Comparison of ENCODE assay signal across 8 mouse cellular contexts in the genomic region with DNA sequence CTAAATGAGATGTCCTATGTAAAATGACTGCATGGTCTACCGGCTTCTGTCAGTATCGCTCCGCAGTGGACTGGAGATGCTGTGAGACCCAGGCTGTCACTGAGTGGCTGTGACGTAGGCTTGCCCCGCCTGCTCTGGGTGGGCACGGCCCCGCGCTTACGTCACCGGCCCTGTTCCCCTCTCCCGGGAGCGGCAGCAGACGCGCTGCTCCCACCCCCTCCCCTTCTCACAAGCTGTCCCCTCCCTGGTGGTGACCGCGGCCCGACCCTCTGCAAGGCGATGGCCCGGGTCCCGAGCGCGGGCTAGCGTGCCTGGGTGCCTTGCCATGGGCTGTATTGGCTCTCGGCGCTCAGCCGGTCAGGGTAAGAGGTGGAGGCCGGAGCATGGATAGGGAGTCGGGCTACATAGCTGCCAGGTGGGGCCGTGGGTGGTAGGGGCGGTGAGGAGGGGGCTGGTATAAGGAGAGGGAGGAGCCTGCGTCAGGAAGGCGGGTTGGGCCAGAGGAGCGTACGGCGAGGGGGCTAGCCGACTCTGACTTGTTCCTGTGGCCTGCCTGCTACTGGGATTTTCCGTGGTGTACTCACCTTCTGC. TPM values are rescaled to one million over a fixed set of nuclear protein-coding genes. Genes with fewer than 3 reads are reported as not detected.
A peak's percentile ranks its signal among the peaks of the same experiment; 100 is the strongest.
DNase-seq lines count a peak whose midpoint lies in the region; ATAC-seq lines count a peak whose summit lies in the region.

A gene (plus strand): TSS at position 131 of the 591 bp plus-strand sequence.

- WGBS in hindbrain, embryonic 14.5 days = under 1% methylated on average over 36 of the region's 37 CpGs

- H3K4me3 ChIP-seq in hindbrain, embryonic 14.5 days (replicated peaks; ENCODE audit: low read length) = peak within 1 kb of the TSS; percentile 63

- H3K4me1 ChIP-seq in hindbrain, embryonic 14.5 days (replicated peaks; ENCODE audit: control insufficient read depth, insufficient read depth, low read length) = peaks cover 40% of the 10 kb centered on the region

- ATAC-seq in hindbrain, embryonic 14.5 days (ENCODE audit: low FRiP score) = peak; percentile 95

- H3K27ac ChIP-seq in hindbrain, embryonic 14.5 days = peak within 1 kb of the TSS; percentile 97

- H3K4me2 ChIP-seq in hindbrain, embryonic 14.5 days (replicated peaks) = peak within 1 kb of the TSS; percentile 79

- H3K9me3 ChIP-seq in hindbrain, embryonic 14.5 days (ENCODE audit: control insufficient read depth, low read length) = no peaks in the 10 kb centered on the region

- peak within 1 kb of the TSS; percentile 79 for H3K9ac ChIP-seq in hindbrain, embryonic 14.5 days

- H3K27me3 ChIP-seq in hindbrain, embryonic 14.5 days (ENCODE audit: control insufficient read depth, insufficient read depth, low read length) = no peaks in the 10 kb centered on the region

- peak; percentile 85 for DNase-seq in ZHBTc4 (ENCODE audit: low read depth, low spot score)
- peak; percentile 84 to 92 for DNase-seq in cerebellum, postnatal 4 days (ENCODE audit: low spot score in 2 of 2)
- peak; percentile 89 for DNase-seq in gastrocnemius, adult 18-20 months (ENCODE audit: low spot score)
- peak; percentile 95 for DNase-seq in hindbrain, embryonic 14.5 days (ENCODE audit: low spot score)
- peak; percentile 87 to 90 for DNase-seq in layer of hippocampus, postnatal 25 days (ENCODE audit: extremely low spot score in 1 of 2, low spot score in 1 of 2)
- DNase-seq in lung, postnatal 10 days = peak; percentile 95
- peak; percentile 86 for DNase-seq in ovary, postnatal 36 days (ENCODE audit: low spot score)
- peak; percentile 85 for DNase-seq in thymus, postnatal 4 days

- peaks cover 45% of the 10 kb centered on the region for H3K36me3 ChIP-seq in hindbrain, embryonic 14.5 days (replicated peaks; ENCODE audit: control insufficient read depth, insufficient read depth)

RNA-seq across cellular contexts. Expression of the gene that starts here (rescaled TPM):
- total RNA-seq in gastrocnemius, adult 18-20 months (2021) = 10 to 100 TPM; 47.5 to 59.9 TPM
- polyA plus RNA-seq in hindbrain, embryonic 14.5 days (2014; fragmentation: Nextera tagmentation; extraction: Ambion mirVana) = 41.8 and 44.2 TPM in 2 replicates
- 100 to 1,000 TPM; 489 to 490 TPM for total RNA-seq in layer of hippocampus, postnatal 25 days (2021)

Comparison
In these comparisons a context has a peak if more than half of its experiments do, and no peak if none do; other contexts are left out.
1. Peak in every context shown above with its lines: DNase-seq, ATAC-seq, H3K4me3 ChIP-seq and H3K27ac ChIP-seq.
2. RNA of the gene that starts here (total RNA-seq): 489 to 490 TPM in layer of hippocampus, postnatal 25 days; 47.5 to 59.9 TPM in gastrocnemius, adult 18-20 months; every median in the first group is over 4 times any median in the second.